Mouse (Mus musculus) urinary bladder, postnatal 4 days (tissue): ENCODE data around the gene Kdelr3.
A peak's percentile ranks its signal among the peaks of the same experiment; 100 is the strongest.

Experiments
- DNase-seq, 2 experiments: peaks; one replicate each; pipeline ENCODE4 v3.0.0; 2021 to 2022; ENCODE audit warnings: low spot score in 2 of 2

The Kdelr3 gene

DNA sequence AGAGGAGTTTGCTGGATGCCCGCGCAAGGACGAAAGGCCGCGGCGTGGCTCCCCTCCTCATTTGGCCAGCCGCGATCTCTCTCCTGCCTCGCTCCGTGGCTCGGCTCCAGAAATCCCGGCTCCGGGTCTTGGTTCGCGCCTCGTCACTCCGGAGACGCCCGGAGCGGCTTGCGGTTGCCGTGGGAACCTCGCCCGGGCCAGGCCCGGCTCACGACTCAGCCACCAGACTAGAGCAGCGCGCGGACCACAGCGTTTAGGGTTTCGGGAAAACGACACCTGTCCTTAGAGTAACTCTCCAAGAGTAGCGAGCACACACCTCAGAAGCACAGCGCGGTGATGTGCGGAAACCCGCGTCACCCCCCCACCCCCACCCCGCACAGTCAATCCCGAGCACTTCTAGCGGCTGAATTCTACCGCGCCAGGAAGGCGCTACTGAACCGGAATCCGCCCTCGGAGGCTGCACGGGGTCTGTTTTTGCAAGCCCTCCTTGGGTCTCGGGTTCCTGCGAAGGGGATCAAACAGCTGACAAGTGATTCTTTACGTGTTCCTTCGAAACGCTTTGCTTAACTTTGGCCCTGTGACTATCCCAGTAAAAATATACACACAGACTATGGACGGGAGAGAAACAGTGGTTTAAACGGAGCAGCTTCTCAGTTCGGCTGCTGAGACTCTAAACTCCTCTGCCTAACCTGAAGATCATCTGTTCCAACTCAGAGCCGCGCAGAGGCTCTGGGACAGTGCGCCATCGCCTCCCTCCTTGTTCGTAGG, 4.5 kb upstream of the Kdelr3 start:
- peak; percentile 80 to 91 for DNase-seq

DNA sequence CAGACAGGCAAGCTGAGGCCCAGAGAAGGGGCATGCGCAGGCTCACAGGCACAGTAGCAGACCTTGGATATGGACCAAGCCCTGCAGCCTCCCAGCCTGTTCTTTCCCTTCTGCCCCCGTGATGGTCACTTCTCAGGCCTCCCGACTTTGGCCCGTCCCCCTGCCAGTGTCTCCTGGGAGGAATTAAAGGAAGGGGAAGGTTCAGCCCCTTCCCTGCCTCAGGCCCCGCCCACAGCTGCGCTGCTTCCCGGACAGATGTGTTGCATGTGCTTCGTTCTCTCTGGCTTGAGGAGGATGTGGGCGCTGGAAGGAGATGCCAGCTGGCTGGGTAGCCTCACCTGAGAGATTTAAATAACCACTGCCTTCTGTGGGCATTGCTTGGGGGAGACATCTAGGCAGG, 2.3 kb upstream of the Kdelr3 start:
- DNase-seq: peak in 1 of 2 experiments; percentile 54

GRCm38 (mm10) chr15:79517710-79518109, 1.5 kb downstream of the Kdelr3 start:
- DNase-seq: no peak

DNA sequence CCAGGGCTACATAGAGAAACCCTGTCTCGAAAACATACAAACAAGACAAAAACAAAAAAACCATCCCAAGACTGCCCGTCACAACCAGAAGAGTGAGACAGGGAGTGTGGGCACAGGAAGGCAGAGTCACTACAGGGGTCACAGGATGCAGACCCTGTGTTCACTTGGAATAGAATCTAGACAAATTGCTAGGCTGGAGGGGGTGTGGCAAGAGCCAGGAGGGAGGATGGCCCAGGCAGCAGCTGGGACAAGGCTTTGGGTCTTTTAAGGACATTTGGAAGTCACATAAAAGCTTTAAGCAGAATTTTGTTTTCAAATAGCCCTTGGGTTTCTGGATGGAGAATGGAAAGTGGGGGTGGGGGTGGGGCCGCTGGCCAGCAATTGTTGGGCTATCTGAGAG, 2.4 kb downstream of the Kdelr3 start:
- DNase-seq: no peak

DNA sequence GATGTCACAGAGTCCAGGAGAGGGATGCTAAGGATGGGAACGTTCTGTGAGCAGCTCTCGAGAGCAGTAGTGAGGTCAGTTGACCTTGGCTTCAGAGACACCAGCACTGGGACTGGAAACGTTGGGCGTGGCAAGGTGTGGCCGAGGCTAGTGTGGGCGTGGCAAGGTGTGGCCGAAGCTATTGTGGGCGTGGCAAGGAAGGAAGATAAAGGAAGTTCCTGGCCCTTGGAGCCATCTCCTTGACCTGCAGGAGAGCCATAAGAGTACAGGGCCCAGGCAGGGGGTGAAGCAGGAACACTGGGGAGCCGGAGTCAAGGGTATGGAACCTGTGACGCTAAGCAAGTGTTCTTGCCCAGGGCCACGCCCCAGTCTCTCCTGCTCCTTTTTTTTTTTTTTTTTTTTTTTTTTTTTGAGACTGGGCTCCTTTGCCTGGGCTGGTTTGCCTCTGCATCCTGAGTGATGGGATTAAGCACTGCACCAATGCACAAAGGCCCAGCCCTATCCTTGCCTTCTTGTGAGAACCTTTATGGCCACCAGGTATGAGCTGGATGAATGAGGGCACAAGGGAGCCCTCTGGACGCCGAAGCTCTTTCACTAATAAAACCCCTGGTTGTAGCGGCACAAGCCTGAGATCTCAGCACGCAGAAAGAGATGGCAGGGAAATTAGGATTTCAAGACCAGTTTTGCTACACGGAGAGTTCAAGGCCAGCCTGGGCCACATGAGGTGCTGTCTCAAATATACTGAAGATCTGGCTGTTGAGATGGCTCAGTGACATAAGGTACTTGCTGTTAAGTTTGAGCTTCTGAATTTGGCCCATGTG, 3.4 kb downstream of the Kdelr3 start:
- no peak for DNase-seq

DNA sequence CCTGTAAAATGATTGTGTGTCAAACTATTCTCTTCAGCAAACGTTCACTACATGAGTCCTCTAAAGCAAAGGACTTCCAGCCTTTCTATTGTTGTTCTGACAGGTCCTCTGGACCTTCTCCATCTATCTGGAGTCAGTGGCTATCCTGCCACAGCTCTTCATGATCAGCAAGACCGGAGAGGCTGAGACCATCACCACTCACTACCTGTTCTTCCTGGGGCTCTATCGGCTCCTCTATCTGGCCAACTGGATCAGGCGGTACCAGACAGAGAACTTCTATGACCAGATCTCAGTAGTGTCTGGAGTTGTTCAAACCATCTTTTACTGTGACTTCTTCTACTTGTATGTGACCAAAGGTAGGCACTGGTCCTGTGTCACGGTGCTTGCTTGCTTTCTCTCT, 9.4 kb downstream of the Kdelr3 start:
- DNase-seq: no peak

DNA sequence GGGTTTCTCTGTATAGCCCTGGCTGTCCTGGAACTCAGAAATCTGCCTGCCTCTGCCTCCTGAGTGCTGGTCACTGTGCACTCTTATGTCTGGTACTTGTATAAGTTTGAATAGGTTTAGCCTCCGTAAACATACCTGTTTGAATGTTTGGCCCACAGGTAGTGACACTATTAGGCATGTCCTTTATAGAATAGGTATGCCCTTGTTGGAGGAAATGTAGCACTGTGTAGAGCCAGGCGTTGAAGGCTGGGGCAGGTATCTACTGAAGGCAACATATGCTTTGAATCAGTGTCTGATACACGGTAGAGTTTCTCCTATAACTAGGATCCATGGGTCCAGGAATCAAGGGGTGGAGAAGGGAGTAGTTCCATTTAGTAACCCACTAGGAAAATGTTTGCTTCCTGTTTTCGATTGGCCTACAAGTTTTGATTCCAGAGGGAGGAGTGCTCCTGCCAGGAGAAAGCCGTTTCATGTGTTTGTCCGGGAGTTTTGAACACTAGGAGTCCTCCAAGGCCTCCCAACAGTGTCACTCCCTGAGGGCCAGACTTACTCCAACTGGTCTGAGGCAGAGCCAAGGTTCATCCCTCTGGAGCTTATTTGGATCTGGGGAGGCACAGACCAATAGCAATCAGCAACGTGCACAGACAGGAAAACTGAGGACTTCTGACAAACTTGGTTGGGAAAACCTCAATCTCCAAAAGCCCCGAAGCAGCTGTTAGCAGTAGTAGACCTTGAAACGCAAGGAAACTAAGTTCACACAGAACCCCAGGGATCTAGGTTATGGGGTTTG, 10.0 kb downstream of the Kdelr3 start:
- no peak for DNase-seq

DNA sequence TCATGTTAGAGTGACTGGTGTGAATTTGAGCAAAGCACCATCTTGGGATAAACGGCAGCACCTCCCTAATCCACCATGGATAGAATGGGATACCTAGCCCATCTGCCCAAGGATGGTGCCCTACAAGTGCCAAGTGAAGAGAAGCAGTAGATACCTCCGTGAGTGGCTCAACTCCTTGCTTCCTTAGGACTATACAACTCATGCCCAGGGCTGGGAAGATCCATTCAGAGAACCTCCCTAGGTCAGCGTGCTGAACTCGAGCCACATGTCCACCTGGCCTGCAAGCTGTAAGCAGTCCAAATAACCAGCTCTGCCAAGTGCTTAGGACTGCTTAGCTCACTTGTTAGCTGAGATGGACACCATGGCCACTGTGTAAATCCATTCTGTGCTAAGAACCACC, 11.0 kb downstream of the Kdelr3 start:
- DNase-seq: no peak

- no peak for DNase-seq
These were observed 11.9 kb downstream of the Kdelr3 start for GRCm38 (mm10) chr15:79527991-79528639.

DNA sequence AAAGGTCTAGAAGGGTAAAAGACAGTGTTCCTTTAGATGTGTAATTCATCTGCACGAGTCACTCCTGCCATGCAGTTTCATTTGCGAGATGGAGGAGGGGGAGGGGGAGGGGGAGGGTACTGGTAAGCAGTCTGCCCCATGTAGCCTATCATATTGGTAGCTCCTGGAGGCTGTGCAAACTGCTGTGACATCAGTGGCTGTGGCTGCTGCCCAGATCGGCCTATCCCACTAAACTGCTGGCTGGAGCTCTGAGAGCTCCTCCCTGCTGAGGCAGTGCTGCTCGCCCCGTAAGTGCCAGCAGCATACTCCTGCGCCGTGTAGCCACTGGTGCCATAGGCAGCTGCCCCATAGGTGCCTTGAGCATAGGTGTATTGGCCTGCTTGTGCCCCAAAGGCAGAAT, 13.7 kb downstream of the Kdelr3 start:
- DNase-seq: no peak

DNA sequence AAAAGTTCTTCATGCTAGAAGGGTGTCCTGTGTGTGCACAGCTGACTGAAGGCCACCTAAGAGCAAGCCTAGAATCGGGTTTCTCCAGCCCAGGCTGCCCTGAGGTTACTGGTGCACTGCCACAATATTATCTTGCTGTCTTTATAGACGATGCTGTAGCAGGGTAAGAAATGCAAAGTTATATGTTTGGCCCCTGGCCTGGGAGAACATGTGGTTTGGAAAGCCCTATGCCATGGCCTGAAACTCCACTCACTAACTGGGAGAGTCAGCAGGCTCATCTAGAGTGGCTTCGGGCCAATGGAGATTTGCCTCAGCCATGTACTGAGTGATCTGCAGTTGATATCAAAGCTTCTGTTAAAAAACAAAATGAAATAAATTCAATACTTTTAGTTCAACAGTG, 17.6 kb downstream of the Kdelr3 start:
- no peak for DNase-seq

DNA sequence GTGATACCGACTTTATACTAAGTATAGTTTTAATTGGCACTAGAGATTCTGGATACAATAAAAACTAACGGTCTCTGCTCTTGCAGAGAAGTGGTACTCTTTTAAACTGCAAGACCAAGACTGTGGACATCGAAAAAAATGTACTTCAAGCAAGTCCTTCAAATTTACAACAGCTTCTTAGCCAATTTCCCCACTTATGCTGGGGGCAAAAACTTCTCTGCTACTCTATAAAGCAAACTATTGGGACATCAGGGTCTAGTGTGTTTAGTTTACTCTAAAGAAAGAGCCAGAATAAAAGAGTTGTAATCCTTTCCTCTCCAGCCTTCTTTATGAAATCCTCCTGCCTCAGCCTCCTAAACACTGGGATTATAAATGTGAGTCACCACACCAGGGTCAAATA, 27.8 kb downstream of the Kdelr3 start:
- no peak for DNase-seq

DNA sequence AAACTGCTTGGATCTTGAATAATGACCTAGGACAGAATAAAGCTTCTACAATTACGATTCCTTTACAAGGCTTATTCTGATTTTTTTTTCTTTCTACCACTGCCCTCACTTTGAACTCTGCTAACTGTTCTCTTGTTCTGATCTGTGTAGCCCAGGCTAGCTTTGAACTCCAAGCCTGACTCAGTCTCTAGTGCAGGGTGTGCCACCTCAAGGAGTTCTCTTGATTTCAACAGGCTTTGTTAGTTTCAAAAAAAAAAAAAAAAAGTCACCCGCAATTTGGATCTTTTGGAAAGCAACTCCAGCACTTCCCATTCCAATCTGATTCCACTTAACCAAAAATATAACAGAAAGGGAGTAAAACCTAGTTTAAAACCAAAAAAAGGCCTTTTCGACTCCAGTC, 29.3 kb downstream of the Kdelr3 start:
- DNase-seq: no peak

- DNase-seq: peak; percentile 72 to 78
These were observed 29.7 kb downstream of the Kdelr3 start for GRCm38 (mm10) chr15:79545921-79546399.

- peak; percentile 97 to 98 for DNase-seq
These were observed 30.4 kb downstream of the Kdelr3 start, which contains the start of gene Ddx17 for GRCm38 (mm10) chr15:79546410-79547288. Gene Ddx17, minus strand, starts transcription at chr15:79546741.

- DNase-seq: no peak
These were observed 31.1 kb downstream of the Kdelr3 start for GRCm38 (mm10) chr15:79547289-79547820.

DNA sequence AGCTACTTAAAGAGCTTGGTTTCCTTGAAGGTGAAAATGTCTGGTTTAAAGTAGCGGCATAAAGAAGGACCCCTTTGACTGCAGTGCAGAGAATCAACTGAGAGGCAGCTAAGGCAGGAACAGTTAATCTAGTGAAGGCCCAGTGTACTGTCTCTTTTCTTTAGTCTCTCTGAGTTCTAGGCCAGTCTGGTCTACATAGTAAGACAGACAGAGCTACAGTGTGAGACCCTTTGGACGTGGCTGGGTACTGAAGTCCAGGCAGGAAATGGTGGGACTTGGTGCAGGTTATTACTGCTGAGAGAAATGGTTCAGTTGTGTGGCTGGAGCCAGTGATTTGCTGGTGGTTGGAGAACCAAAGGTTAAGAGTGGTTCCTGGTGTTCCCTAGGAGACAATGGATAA, 32.0 kb downstream of the Kdelr3 start:
- DNase-seq: no peak

- no peak for DNase-seq
These were observed 36.4 kb downstream of the Kdelr3 start for GRCm38 (mm10) chr15:79552566-79552965.

DNA sequence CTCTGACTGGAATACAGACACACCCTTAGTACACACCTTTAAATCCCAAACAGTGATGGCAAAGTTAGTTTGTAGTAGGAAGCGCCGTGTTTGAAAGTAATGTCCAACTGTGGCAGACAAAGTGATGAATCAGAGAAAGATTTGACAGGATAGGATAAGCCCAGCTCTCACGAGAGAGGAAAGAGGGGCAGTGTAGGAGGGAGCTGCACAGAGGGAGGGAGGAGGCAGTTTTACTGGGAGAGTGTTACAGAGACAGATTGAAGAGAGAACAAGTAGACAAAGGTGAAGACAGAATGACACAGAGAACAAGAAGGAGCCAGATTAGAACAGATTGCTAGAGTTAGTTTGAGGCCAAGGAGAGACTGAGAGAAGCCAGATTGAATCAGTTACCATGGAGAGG, 43.4 kb downstream of the Kdelr3 start:
- DNase-seq: no peak

DNA sequence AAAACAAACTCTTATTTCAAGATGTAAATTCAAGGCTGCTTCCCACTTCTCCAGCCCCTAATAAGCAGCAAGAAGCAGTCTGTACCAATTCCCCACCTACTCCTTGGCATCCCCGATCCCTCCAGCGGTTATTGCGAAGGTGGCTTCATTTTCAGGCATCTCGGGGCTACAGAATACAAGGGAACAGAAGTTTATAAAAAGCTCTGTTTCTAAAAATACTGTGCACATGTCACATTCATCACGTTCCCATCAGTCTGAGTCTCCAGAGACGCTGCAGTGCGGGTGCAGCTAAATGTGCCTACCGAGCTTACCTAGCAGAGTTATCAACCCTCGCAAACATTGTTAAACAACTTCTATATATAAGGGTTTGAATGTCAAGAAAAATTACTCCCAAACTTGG, 46.2 kb downstream of the Kdelr3 start:
- no peak for DNase-seq
